Mouse (Mus musculus) CH12.LX (cell line): ENCODE data around the gene Cish.

Experiments used
- BHLHE40 ChIP-seq: IDR thresholded peaks from 2 replicates; pipeline ENCODE4 v1.6.1; 2011; ENCODE audit warnings: mild to moderate bottlenecking, low read depth, low read length, improper control_type of control experiment
- CHD1 ChIP-seq: IDR thresholded peaks from 2 replicates; pipeline ENCODE4 v1.6.1; 2012; ENCODE audit warnings: low read depth, low read length, improper control_type of control experiment, inconsistent platforms
- CTCF ChIP-seq, 2 experiments: IDR thresholded peaks in 1 of 2; conservative IDR thresholded peaks in 1 of 2; 2 replicates each; pipeline ENCODE4 v1.5.1; 2011 to 2012; ENCODE audit warnings: low read depth in 2 of 2, low read length in 2 of 2, improper control_type of control experiment in 1 of 2, inconsistent platforms in 1 of 2, mild to moderate bottlenecking in 1 of 2, moderate library complexity in 1 of 2
- EP300 ChIP-seq: IDR thresholded peaks from 2 replicates; pipeline ENCODE4 v1.6.1; 2011; ENCODE audit warnings: low read length, improper control_type of control experiment
- POLR2A ChIP-seq: IDR thresholded peaks from 2 replicates; pipeline ENCODE4 v1.6.1; 2011; ENCODE audit warnings: low read depth, mild to moderate bottlenecking, improper control_type of control experiment, low read length
- SIN3A ChIP-seq: IDR thresholded peaks from 2 replicates; pipeline ENCODE4 v1.6.1; 2012; ENCODE audit warnings: low read length, improper control_type of control experiment, inconsistent platforms
- TBP ChIP-seq: conservative IDR thresholded peaks from 2 replicates; pipeline ENCODE4 v1.6.1; 2011; ENCODE audit warnings: low read depth, low read length, improper control_type of control experiment
- ZNF384 ChIP-seq: IDR thresholded peaks from 2 replicates; pipeline ENCODE4 v1.6.1; 2012; ENCODE audit warnings: low read depth, low read length, improper control_type of control experiment, inconsistent platforms

GRCm38 (mm10) chr9:107340267-107340859, 44.5 kb downstream of the Cish start, which contains the start of gene 6430571L13Rik:
- no peak for TF ChIP-seq ZNF384
- TF ChIP-seq EP300 = no peak
- TF ChIP-seq CTCF (conservative IDR thresholded peaks at IDR 0.05 in 1 of 2, IDR thresholded peaks at IDR 0.05 in 1 of 2; ENCODE audit: low read depth in 2 of 2, low read length in 2 of 2) = no peak
- peak; percentile 66; the same call in 1 of the 2 replicates for TF ChIP-seq SIN3A
- TF ChIP-seq POLR2A = peak; percentile 57
- no peak for TF ChIP-seq CHD1
- 0 out of 2 replicates have a peak, but pooled peaks have one; percentile 32 for TF ChIP-seq BHLHE40
- 0 out of 2 replicates have a peak, but pooled peaks have one; percentile 17 for TF ChIP-seq TBP
